Mouse (Mus musculus) olfactory bulb, adult 2 months (tissue): ENCODE data around the gene Mamld1. TPM values are rescaled to one million over a fixed set of nuclear protein-coding genes. Genes with fewer than 3 reads are reported as not detected.
"Not testable (repeated sequence)": the region's sequence is repeated elsewhere in the genome, so short reads cannot be mapped to it uniquely, and the experiment has no call there.

Experiments
- H3K27ac ChIP-seq: fragments of 200-500 bp; 2 replicates; pipeline ENCODE4 v1.5.1; 2012; ENCODE audit warnings: low read depth, low read length; ENCODE audit not compliant: insufficient read depth
- H3K4me1 ChIP-seq: fragments of 200-500 bp; 2 replicates; pipeline ENCODE4 v1.6.1; 2012; ENCODE audit warnings: low read length; ENCODE audit not compliant: control insufficient read depth, insufficient read depth
- H3K4me3 ChIP-seq: fragments of 200-500 bp; 2 replicates; pipeline ENCODE4 v1.5.1; 2012; ENCODE audit warnings: mild to moderate bottlenecking, low read depth, low read length, moderate library complexity; ENCODE audit not compliant: insufficient read depth
- CTCF ChIP-seq: fragments of 200-500 bp; IDR thresholded peaks from 2 replicates; pipeline ENCODE4 v1.5.1; 2012; ENCODE audit warnings: low read depth, mild to moderate bottlenecking, low read length, moderate library complexity; ENCODE audit not compliant: insufficient read depth
- POLR2A ChIP-seq: fragments of 200-500 bp; IDR thresholded peaks from 2 replicates; pipeline ENCODE4 v1.6.1; 2012; ENCODE audit warnings: mild to moderate bottlenecking, low read depth, low read length, moderate library complexity; ENCODE audit not compliant: insufficient read depth
- WGBS: fragments of 180-500 bp; shearing (Covaris S2); methylation state at CpG from one replicate; pipeline ENCODE4 v1.1.7; 2018; 5-methylcytosine and 5-hydroxymethylcytosine counted together
- polyA plus RNA-seq: library from polyadenylated mRNA; stranded (reverse); fragments of >200 nt; gene quantifications from 2 replicates; pipeline ENCODE4 v1.2.4, GENCODE M21; 2012; ENCODE audit warnings: low replicate concordance; ENCODE audit not compliant: missing spikeins, insufficient read depth, insufficient read length

The Mamld1 gene
- polyA plus RNA-seq: not detected in 2 replicates

- WGBS: 26% methylated on average over 46 of the region's 50 CpGs
- no peak for TF ChIP-seq CTCF
- TF ChIP-seq POLR2A: peak; percentile 47; the same call in 1 of the 2 replicates
- Histone ChIP-seq H3K4me3 (peak within 1 kb of the TSS; percentile 64), H3K4me1 (peaks cover 7% of the 10 kb centered on the region), H3K27ac (peak within 1 kb of the TSS; percentile 91)
These were observed at the start of gene Mamld1 for GRCm38 (mm10) chrX:71049864-71050576. TSS of gene Mamld1 (plus strand) at chrX:71050256.

- TF ChIP-seq CTCF: no peak
- no peak for TF ChIP-seq POLR2A
- Histone ChIP-seq H3K4me3 (no peak overlapping the region), H3K4me1 (peaks cover 4% of the 10 kb centered on the region), H3K27ac (no peak overlapping the region)
These were observed 25.3 kb upstream of the Mamld1 start for GRCm38 (mm10) chrX:71024718-71025117.

GRCm38 (mm10) chrX:71028007-71028406 lies 22.0 kb upstream of the Mamld1 start:
- peaks cover 4% of the 10 kb centered on the region for H3K4me1 ChIP-seq
- WGBS: 55% methylated on average over 4 of the region's 4 CpGs
- no peak overlapping the region for H3K4me3 ChIP-seq
- H3K27ac ChIP-seq: no peak overlapping the region
- TF ChIP-seq CTCF: no peak
- no peak for TF ChIP-seq POLR2A

- H3K4me3 ChIP-seq, H3K4me1 ChIP-seq: not testable (repeated sequence)
- H3K27ac ChIP-seq: peak overlapping the region; percentile 67
- WGBS: 32% methylated on average over 1 of the region's 1 CpGs
These were observed 21.1 kb upstream of the Mamld1 start for GRCm38 (mm10) chrX:71028976-71029375.

- Histone ChIP-seq H3K4me3 (peak overlapping the region; percentile 64), H3K4me1 (peaks cover 7% of the 10 kb centered on the region), H3K27ac (peak overlapping the region; percentile 91)
- 15% methylated on average over 26 of the region's 26 CpGs for WGBS
- no peak for TF ChIP-seq CTCF
- TF ChIP-seq POLR2A: no peak
These were observed 738 bp downstream of the Mamld1 start for GRCm38 (mm10) chrX:71050677-71051311.

GRCm38 (mm10) chrX:71051361-71052114 lies 1.5 kb downstream of the Mamld1 start:
- Histone ChIP-seq H3K4me3 (peak overlapping the region; percentile 64), H3K27ac (peak overlapping the region; percentile 91), H3K4me1 (peaks cover 7% of the 10 kb centered on the region)
- WGBS: 22% methylated on average over 30 of the region's 30 CpGs
- TF ChIP-seq POLR2A: no peak

GRCm38 (mm10) chrX:71052115-71052478 lies 2.0 kb downstream of the Mamld1 start:
- peak overlapping the region; percentile 64 for H3K4me3 ChIP-seq
- H3K4me1 ChIP-seq: peaks cover 7% of the 10 kb centered on the region
- WGBS: 16% methylated on average over 18 of the region's 19 CpGs
- TF ChIP-seq CTCF (peak; percentile 57; the same call in 1 of the 2 replicates), POLR2A (no peak)
- peak overlapping the region; percentile 84 for H3K27ac ChIP-seq

GRCm38 (mm10) chrX:71052481-71053216 lies 2.6 kb downstream of the Mamld1 start:
- Histone ChIP-seq H3K4me1 (peaks cover 7% of the 10 kb centered on the region), H3K4me3 (peak overlapping the region; percentile 64), H3K27ac (no peak overlapping the region)
- TF ChIP-seq CTCF (no peak), POLR2A (no peak)
- WGBS: 31% methylated on average over 7 of the region's 8 CpGs

- no peak overlapping the region for H3K27ac ChIP-seq
- 46% methylated on average over 5 of the region's 5 CpGs for WGBS
- TF ChIP-seq CTCF (no peak), POLR2A (no peak)
- H3K4me1 ChIP-seq: peaks cover 7% of the 10 kb centered on the region
- H3K4me3 ChIP-seq: no peak overlapping the region
These were observed 3.2 kb downstream of the Mamld1 start for GRCm38 (mm10) chrX:71053246-71053645.
